Mouse (Mus musculus): ENCODE measurements around the gene Mcat. TPM values are rescaled to one million over a fixed set of nuclear protein-coding genes. Genes with fewer than 3 reads are reported as not detected.
A peak's percentile ranks its signal among the peaks of the same experiment; 100 is the strongest.
"Not testable (repeated sequence)": the region's sequence is repeated elsewhere in the genome, so short reads cannot be mapped to it uniquely, and the experiment has no call there.

Gene Mcat
- total RNA-seq, 2 experiments from 2014 or later = 24.6 to 27.2 TPM

DNA sequence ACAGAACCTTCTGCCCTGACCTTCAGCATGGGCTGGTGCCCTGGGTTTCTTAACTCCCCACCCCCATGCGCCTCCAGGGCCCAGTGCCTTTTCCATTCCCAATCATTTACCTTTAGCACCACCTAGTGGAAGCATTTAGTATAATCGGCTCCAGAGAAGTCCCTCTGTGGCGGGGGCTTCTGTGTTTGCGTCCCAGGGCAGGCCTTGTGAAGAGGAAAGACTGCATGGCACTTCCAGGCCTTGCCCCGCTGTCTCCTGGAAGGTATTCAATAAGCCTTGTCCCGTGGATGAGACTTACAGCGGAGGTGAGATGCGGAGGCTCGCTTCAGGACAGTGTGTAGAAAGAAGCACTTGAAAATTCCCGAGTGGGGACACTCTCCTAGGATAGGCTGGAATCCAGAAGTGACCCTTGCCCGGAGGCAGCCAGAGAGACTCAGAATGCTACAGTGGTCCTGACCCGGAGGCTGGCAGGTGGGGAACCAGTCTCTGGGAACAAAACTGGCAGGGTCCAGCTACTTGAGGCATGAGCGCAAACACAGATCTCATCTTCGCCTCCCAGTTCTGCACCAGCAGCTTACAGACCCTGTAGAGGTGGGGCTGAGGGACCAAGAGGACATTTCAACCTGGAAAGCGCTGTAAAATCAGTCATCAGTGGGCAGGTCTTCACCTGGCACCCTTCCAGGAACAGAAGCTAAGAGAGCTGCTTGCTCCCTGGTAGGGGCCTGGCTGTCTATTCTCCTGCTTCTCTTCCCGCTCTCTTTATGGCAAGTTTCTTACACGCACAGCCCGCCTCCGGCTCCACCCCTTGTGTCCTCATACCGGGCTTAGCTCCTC is 45.2 kb downstream of the Mcat start:
- intact Hi-C loops (cut with DNase I) = loop anchor here (5.0 to 10.0 kb wide), 5 partner anchors 236 to 1244 kb away; partner anchors contain the start of gene Sept3

DNA sequence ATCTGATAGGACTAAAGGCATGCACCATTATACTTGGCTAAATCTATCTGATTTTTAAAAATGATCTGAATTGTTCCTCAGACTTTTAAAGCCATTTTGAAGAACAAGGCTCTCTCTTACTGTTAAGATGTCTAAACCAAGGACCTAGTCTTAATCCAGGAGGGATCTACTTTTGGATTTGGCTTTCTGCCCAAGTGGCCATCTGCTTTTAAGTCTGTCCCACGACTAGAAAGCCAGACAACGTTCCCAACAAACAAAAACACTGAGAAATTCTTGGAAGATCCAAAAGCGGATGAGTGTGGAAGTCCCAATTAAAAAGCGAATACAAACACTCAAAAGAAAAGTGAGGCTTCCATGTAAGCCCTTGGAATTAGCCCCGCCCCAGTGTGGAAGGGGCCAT is 48.6 kb downstream of the Mcat start:
- DNase-seq (ENCODE audit: low spot score in 2 of 2) = peak; percentile 23 to 52
- intact Hi-C loops (cut with DNase I) = loop anchor here (5.0 to 10.0 kb wide), 5 partner anchors 240 to 1240 kb away; partner anchors contain the start of gene Sept3

More for the DNA sequence above, 45.2 kb downstream of the Mcat start:
- peak; percentile 59 to 61 for DNase-seq (ENCODE audit: low spot score in 2 of 2)

DNA sequence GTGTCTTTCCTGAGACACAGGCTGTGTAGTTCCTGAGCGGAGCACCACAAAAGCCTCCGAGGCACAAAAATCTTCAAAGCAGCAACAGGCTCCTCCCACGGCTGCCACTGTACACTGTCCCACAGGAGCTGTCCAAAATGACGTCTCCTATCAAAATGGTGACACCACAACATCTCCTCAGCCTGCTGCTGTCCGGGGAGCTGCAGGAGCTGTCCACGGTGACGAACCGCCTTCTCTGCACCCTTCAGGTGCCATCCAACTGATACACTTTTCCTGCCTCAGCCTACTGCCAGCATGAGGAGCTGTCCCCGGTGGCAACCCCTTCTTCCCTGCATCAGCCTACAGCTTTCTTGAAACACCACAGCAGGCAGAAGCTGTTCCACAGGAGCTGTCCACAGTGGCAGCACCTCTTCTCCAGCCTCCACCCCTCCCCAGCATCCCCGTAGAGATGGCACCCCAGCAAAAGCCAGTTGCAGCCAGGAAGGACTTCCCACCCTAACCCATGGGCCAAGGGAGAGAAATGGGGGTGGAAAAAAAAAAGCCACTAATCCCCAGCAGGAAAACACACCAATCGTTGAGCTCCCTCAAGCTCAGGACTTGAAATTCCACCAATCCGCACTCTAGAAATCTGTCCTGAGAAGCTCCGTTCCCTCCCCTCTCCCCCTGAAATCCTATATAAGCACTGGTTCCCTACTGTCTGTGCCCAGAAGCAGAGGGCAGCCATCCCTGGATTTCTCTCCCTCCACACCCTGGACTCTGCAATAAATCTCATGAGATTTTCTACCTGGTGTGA is 50.9 kb downstream of the Mcat start:
- intact Hi-C loops (cut with DNase I) = loop anchor here (5.0 to 10.0 kb wide), 4 partner anchors 130 to 1238 kb away; partner anchors contain the start of gene Sept3

DNA sequence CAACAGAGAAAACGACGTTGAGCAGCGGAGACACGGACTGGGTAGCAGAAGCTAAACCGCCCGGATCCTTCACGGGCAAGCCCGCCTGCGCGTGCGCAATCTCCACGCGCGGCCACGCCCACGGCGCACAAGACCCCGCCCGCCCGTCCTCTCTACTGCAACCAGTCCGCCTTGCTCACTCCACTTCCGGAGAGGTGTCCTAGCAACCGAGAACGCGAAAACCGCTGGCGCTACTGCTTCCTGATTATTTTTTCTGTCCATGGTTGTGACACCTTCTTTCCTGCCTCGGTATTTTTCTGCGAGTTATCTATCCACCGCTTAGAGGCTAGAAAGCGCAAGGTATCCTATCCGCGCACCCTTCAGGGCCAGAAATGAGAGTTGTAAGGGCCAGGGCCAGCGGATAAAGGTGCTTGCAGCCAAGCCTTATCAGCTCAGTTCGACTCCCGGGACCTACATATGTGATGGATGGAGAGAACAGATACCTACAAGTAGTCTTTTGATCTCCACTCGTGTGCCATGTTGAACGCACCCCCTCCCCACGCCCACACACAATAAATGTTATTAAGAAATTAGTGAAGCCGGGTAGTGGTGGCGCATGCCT is 52.7 kb downstream of the Mcat start, which contains the start of gene Ttll1:
TSS of gene Ttll1 (minus strand) at position 89 of the 601 bp plus-strand sequence.
- DNase-seq (ENCODE audit: low spot score in 2 of 2) = peak; percentile 94 to 97
- intact Hi-C loops (cut with DNase I) = loop anchor here (5.0 to 10.0 kb wide), 4 partner anchors 129 to 1236 kb away; partner anchors contain the start of gene Sept3

More for the DNA sequence above, 50.9 kb downstream of the Mcat start:
- no peak for DNase-seq (ENCODE audit: low spot score in 2 of 2)

DNA sequence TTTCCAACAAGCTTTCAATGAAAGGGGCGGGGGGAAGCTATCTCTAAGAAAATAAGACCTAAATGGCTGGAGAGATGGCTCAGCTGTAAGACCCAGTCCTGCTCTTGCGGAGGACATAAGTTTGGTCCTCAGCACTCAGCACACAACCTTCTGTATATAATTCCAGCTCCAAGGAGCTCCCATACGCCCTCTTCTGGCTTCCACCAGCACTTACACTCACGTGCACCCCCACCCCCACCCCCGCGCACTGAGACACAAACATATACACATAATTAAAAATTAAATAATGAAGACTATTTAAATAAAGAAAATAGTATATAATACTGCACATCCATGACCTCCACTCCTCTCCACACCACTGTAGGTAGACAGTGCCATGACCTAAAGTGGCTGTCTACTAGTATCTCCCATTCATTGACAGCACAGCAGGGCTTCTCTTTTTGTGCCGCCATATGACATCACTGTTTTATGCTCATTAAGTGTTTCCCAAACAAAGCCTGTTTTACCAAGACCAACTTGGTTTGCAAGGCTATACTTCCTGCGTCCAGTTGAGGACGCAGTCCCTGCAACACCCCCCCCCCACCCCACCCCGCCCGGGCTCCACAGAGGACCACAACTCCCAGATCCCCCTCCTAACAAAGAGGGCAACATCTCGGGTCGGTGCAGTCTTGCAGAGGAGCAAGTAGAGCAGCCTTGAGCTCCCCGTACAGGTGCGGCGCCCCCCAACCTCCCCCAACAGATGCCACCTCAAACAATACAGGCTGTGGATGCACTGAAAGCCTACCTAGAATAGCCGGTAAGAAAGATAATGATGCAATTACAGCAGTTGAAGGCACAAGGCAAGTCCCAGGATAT is 53.4 kb downstream of the Mcat start:
- no peak for DNase-seq (ENCODE audit: low spot score in 2 of 2)
- intact Hi-C loops (cut with DNase I) = loop anchor here (5.0 to 10.0 kb wide), 4 partner anchors 128 to 1235 kb away; partner anchors contain the start of gene Sept3

DNA sequence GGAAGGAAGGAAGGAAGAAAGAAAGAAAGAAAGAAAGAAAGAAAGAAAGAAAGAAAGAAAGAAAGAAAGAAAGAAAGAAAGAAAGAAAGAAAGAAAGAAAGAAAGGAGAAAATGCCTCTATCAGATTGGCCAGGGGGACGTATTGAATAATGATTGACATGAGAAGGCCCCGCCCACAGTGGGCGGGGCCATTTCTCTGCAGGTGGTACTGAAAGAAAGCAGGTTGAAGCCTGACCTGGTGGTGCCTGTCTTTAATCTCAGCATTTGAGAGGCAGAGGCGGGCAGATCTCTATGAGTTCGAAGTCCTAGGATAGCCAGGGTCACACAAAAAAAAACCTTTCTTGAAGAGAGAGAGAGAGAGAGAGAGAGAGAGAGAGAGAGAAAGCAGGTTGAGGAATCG is 62.1 kb downstream of the Mcat start:
- intact Hi-C loops (cut with DNase I); DNase-seq (ENCODE audit: low spot score in 2 of 2): not testable (repeated sequence)

DNA sequence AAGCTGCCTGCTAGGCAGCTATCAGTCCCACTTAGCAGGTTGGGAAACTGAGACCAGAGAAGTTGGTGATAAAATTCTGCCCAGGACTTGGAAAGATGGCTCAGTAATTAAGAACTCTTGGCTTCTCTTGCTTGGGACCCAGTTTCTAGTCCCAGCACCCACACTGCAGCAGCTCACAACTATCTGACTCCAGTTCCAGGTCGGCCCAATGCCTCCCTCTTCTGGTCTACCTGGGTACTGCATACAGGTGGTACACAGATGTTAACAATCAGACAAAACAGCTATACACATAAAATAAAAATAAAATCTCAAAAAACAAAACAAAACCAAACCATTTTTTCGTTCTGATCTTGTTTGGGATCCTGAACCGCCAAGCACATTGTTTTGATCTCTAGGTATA is 63.2 kb downstream of the Mcat start:
- no peak for DNase-seq (ENCODE audit: low spot score in 2 of 2)
- intact Hi-C loops (cut with DNase I) = no loop called here

DNA sequence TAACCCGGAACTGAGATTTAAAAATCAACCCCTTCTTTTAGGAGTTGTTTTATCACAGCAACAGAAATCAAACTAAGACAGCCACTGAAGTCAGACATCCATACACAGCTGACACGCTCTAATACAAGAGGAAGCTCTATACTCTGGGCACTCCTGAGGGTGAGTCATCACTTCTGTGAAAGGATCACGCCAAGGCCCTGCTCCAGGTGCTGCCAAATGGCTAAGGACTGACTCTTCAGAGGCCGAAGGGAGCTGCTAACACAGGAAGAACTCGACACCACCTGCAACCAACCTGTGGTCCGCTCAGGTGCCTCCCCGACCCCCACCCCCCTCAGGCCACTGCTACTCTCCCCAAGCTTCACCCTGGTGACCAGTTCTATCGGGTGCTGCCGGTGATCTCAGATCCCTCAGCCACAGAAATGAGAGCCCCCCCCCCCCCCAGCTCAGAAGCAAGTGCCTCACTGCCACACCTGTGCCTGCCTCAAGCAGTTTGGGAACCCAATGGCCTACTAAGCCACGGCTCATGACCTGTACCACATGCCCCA is 64.3 kb downstream of the Mcat start:
- no peak for DNase-seq (ENCODE audit: low spot score in 2 of 2)
- intact Hi-C loops (cut with DNase I) = no loop called here

DNA sequence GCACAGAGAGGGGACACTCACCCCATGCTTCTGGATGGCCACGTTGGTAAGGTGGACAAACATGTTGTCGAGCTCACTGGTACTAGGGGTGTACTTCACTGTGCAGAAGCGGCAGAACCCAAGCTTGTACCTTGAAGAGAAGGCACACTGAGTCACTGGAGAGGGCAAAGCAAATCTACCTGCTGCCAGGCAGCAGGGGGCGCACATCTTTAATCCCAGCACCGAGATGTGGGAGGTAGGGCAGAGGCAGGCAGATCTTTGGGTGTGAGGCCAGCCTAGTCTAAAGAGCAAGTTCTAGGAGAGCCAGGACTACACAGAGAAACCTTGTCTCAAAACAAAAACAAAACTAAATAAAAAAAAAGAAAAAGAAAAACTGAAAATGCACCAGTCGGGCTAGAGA is 66.3 kb downstream of the Mcat start:
- intact Hi-C loops (cut with DNase I) = no loop called here
- DNase-seq (ENCODE audit: low spot score in 2 of 2) = no peak

Small RNA genes within 50 kb of the gene (microRNA-seq; reads per million reads assigned to microRNA genes)
- gene Gm24575 = 0 reads per million in 2 experiments

Other genes with a start within 250 kb of the Mcat start
- 10 to 100 TPM; 17.3 to 24.4 TPM for gene Arfgap3, start 213.5 kb downstream of the Mcat start, total RNA-seq (2021)
- gene Pacsin2, start 99.2 kb downstream of the Mcat start, total RNA-seq (2021) = 10 to 100 TPM; 90.1 to 97.8 TPM
- 10 to 100 TPM; 50.6 to 52.6 TPM for gene Ttll1, start 52.9 kb downstream of the Mcat start, total RNA-seq (2021)
- not detected for gene Bik, start 36.9 kb downstream of the Mcat start, total RNA-seq (2021)
- gene Tspo, start 195 bp downstream of the Mcat start, total RNA-seq (2021) = 1 to 10 TPM; 4.0 to 4.8 TPM
- 10 to 100 TPM; 10.9 to 12.3 TPM for gene Ttll12, start 31.4 kb upstream of the Mcat start, total RNA-seq (2021)
- 10 to 100 TPM; 82.1 to 84.7 TPM for gene Scube1, start 161.2 kb upstream of the Mcat start, total RNA-seq (2021)
- 100 to 1,000 TPM; 170 to 215 TPM for gene Mpped1, start 215.7 kb upstream of the Mcat start, total RNA-seq (2021)